Mouse (Mus musculus): ENCODE measurements at regions not wholly inside any gene's neighbourhood (a gene's known extent, or its start where the extent isn't known, plus 50 kb on each side); places are given as distances from the start of the nearest gene placed in this dataset.

GRCm38 (mm10) chr1:161575171-161575570, 80.7 kb downstream of the Tnfsf18 start:
- no peak overlapping the region for H3K27ac ChIP-seq (ENCODE audit: insufficient read depth, low read depth, low read length)
- no peak for TF ChIP-seq POLR2A (IDR thresholded peaks at IDR 0.05; ENCODE audit: borderline replicate concordance, low read depth, low read length)
- TF ChIP-seq CTCF (IDR thresholded peaks at IDR 0.05; ENCODE audit: low read depth, low read length), result no peak
- no peak overlapping the region for H3K4me3 ChIP-seq (ENCODE audit: insufficient read depth, low read length)
- no peaks in the 10 kb centered on the region for H3K4me1 ChIP-seq (ENCODE audit: control insufficient read depth, insufficient read depth, low read length)

DNA sequence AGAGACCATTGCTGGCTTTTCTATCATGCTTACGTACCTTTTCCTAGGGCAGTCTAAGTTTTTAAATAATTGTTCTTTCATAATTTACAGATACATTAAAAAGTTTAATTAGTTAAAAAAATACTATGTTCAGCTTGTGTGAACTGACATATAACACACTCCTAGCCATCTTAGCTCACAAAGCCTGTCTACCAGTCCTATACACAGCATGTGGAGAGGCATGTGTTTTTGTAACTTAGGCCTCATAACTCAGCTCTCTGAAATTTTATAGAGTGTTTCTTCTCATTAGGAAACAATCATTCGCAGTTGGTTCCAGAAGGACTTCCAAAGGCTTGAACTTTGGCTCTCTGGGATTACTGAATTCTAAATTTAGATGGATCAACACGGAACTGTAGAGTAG, 76.3 kb downstream of the Tnfsf18 start:
- no peak overlapping the region for H3K4me3 ChIP-seq (ENCODE audit: insufficient read depth, low read length)
- no peak for TF ChIP-seq POLR2A (IDR thresholded peaks at IDR 0.05; ENCODE audit: borderline replicate concordance, low read depth, low read length)
- no peak for TF ChIP-seq CTCF (IDR thresholded peaks at IDR 0.05; ENCODE audit: low read depth, low read length)
- H3K27ac ChIP-seq (ENCODE audit: insufficient read depth, low read depth, low read length), result no peak overlapping the region
- H3K4me1 ChIP-seq (ENCODE audit: control insufficient read depth, insufficient read depth, low read length), result no peaks in the 10 kb centered on the region

GRCm38 (mm10) chr1:161567826-161568225, 73.4 kb downstream of the Tnfsf18 start:
- H3K27ac ChIP-seq (ENCODE audit: insufficient read depth, low read depth, low read length), result no peak overlapping the region
- 0 out of 2 replicates have a peak, but pooled peaks cover 2% of the 10 kb centered on the region for H3K4me1 ChIP-seq (ENCODE audit: control insufficient read depth, insufficient read depth, low read length)
- TF ChIP-seq CTCF (IDR thresholded peaks at IDR 0.05; ENCODE audit: low read depth, low read length) (no peak), POLR2A (IDR thresholded peaks at IDR 0.05; ENCODE audit: borderline replicate concordance, low read depth, low read length) (no peak)
- H3K4me3 ChIP-seq (ENCODE audit: insufficient read depth, low read length), result no peak overlapping the region

DNA sequence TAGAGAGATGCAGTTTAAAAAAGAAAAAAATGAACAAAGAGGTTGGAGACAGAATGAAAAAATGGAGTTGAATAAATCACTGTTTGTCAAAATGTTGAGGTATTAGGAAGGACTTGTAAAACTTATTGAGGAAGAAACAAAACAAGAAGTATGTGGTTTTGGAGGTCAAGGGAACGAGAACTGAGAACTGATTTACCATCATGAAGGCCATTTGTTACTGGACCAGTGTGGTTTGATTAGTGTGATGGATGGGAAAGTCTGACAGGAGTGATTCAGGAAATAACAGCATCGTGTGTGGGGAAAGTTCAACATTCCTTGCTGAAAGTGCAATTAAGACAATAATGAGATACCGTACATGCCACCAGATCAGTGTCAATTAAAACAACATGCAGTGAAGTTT, 65.9 kb downstream of the Tnfsf18 start:
- Histone ChIP-seq H3K27ac (ENCODE audit: insufficient read depth, low read depth, low read length) (no peak overlapping the region), H3K4me1 (ENCODE audit: control insufficient read depth, insufficient read depth, low read length) (peaks cover 11% of the 10 kb centered on the region), H3K4me3 (ENCODE audit: insufficient read depth, low read length) (no peak overlapping the region)
- TF ChIP-seq POLR2A (IDR thresholded peaks at IDR 0.05; ENCODE audit: borderline replicate concordance, low read depth, low read length) (no peak), CTCF (IDR thresholded peaks at IDR 0.05; ENCODE audit: low read depth, low read length) (no peak)

Data from bone marrow macrophage, adult 2 months (primary cell).